Mouse (Mus musculus): ENCODE results near the gene Sema5a.
"Not testable (repeated sequence)": the region's sequence is repeated elsewhere in the genome, so short reads cannot be mapped to it uniquely, and the experiment has no call there.

The Sema5a gene

DNA sequence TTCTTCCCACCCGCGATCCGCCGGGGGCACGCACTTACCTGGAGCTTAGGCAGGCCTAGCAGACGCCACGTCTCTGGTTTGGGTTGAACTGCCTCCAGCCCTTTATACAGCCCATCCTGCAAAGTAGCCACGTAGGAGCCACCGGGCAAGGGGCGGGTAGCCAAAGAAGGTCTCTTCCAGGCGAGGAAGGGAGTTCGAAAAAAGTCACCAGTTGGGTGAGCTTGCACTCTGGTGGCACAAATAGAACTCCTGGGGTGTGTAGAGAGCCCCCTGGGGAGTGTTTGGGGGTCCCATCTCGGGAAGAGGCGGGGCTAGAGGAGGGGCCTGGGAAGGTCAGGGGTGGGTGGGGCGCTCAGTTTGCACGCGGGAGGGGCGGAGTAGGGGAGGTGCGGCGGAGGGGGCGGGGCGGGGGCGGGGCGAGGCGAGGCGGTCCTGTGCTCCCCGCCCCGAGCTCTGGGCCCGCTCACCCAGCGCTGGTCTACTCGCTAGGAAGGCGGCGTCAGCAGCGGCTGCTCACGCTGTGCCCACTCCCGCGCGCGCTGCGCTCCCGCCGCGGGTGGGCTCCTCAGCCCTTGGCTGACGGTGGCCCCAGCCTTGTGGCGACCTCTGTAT, at the start of gene Sema5a:
TSS of gene Sema5a (plus strand) at position 467 of the 612 bp plus-strand sequence.
- in situ Hi-C loops (cut with MboI, MseI): no loop called here

GRCm38 (mm10) chr15:32198076-32198475, 46.5 kb upstream of the Sema5a start:
- in situ Hi-C loops (cut with MboI, MseI): no loop called here

DNA sequence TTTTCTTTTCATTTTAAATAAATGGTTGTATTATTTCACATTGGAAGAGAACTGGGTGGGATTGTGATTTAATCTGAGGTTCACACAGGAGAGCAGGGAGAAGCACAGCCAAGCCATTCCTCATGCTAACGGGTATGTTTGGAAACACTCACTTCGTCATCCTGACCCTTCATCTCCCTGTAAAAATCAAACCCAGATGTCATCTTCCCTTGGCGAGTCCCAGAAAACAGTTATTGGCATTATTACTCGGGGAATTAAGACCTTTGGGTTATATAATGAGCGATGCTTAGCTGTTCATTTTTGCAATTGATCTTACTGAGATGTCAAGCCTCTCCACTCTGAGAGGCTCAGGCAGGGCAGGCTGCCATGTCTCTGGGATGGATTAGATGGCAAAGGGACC, 46.0 kb upstream of the Sema5a start:
- in situ Hi-C loops (cut with MboI, MseI): no loop called here

- in situ Hi-C loops (cut with MboI, MseI): no loop called here
Measured at GRCm38 (mm10) chr15:32203242-32203641, 41.4 kb upstream of the Sema5a start.

DNA sequence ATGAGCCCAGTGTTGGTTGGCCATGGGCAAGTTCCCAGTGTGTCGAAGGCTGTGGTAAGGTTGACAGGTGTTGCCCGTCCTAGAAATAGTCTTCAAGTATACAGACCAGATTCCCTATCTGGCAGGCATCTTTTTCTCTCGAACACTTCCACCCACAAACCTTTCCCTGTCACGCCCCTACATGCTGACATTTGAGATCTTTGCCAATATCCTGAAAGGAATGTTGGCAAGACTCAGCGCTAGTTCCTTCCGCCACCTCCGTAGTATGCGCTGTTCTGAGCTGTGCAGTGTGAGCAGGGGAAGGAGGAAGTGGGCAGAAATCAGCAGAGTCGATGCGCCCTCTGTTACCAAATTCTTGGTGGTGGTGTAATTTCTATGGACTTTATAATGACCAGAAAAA, 39.7 kb upstream of the Sema5a start:
- in situ Hi-C loops (cut with MboI, MseI): no loop called here

- in situ Hi-C loops (cut with MboI, MseI): not testable (repeated sequence)
Measured at GRCm38 (mm10) chr15:32214687-32215086, 29.9 kb upstream of the Sema5a start.

DNA sequence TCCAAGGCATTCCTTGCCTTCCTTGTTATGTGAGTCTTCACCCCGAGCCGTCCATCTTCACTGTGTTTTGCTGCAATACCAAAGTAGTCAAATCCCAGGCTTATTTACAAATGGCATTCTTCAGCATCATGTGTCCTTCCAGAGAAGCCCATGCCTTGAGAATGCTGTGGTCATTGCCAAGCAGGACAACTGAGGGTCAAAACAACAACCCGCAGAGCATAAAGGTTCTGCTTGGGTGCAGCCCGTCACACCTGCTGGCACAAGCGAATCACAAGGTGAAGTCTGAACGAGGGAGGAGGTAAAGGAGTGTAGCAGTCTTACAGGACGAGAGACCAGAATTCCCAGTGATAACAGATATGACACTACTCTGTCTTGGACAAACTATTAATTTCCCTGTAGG, 21.6 kb upstream of the Sema5a start:
- in situ Hi-C loops (cut with MboI, MseI): no loop called here

DNA sequence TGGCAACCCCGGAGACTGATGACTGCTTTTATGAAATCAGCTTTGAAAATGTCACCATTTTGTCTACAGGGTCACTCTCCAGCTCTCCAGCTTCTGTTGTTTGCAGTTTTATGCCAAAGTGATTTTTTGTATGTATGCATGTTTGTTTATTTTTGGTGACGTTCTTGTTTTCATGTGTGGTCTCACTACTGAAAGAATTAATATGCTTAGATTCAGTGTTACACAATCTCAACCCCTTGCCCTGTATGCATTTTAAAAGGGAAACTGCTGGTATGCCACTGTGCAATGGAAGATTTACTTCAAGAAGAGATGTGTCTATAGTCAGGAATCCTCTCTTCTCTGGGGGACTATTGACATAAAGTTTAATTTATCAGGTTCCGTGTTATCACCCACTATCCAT, 19.2 kb upstream of the Sema5a start:
- in situ Hi-C loops (cut with MboI, MseI): no loop called here

DNA sequence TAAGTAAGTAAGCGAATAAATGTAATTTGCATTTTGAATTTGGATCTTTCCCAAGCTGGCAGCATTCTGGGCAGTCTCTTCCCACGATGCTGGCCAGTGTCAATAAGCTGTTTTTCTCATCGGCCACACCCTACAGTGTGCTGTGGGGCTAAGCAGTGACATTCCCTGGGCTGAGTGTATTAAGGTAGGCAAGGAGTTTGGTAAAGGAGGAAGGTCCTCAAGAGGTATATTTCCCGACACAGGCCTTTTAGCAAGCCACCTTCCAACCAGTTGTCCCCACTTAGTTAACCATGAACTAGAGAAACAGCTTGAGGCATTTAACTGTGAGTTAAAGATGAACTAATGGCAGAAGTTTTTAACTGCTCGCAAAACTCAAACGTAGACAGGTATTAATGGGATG, 18.2 kb upstream of the Sema5a start:
- in situ Hi-C loops (cut with MboI, MseI): no loop called here

GRCm38 (mm10) chr15:32226888-32227395, 17.7 kb upstream of the Sema5a start:
- in situ Hi-C loops (cut with MboI, MseI): no loop called here

- in situ Hi-C loops (cut with MboI, MseI): no loop called here
Measured at GRCm38 (mm10) chr15:32230066-32230465, 14.5 kb upstream of the Sema5a start.

DNA sequence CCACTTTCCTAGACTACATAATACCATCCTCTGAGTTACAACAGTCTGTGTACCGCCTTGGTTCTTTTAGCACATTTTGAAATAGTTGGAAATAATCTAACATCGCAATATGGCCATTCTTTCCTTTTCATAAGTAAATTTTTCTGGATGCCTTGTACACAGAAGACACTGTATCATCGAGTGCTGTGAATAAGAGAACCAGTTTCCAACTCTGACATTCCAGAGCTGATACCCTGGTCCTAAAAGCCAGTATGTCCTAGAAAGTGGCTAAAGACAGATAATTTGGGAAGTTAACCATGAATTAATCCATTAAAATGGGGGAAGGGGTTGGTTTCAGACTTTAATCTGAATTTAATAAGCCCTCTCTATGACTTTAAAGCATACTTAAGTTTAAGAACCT, 12.4 kb upstream of the Sema5a start:
- in situ Hi-C loops (cut with MboI, MseI): no loop called here

- in situ Hi-C loops (cut with MboI, MseI): not testable (repeated sequence)
Measured at GRCm38 (mm10) chr15:32232666-32233141, 11.9 kb upstream of the Sema5a start.

GRCm38 (mm10) chr15:32233451-32233850, 11.2 kb upstream of the Sema5a start:
- in situ Hi-C loops (cut with MboI, MseI): no loop called here

DNA sequence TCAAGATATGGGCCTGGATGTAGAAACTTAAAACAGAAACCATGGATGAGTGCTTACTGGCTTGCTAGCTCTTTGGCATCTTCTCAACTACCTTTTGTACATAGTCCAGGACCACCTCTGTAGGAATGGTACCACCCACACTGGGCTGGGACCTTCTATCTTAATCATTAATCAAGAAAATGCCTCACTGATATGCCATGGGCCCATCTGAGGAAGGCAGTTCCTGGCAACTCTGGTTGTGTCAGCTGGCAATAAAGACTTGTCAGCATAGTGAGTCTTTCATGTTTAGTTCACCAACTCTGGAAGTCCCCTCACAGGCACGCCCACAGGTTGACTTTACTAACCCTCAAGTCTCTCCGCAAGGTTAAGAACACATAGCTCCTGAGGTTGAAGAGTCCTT, 5.5 kb upstream of the Sema5a start:
- in situ Hi-C loops (cut with MboI, MseI): no loop called here

- in situ Hi-C loops (cut with MboI, MseI): no loop called here
Measured at GRCm38 (mm10) chr15:32240159-32240558, 4.5 kb upstream of the Sema5a start.

DNA sequence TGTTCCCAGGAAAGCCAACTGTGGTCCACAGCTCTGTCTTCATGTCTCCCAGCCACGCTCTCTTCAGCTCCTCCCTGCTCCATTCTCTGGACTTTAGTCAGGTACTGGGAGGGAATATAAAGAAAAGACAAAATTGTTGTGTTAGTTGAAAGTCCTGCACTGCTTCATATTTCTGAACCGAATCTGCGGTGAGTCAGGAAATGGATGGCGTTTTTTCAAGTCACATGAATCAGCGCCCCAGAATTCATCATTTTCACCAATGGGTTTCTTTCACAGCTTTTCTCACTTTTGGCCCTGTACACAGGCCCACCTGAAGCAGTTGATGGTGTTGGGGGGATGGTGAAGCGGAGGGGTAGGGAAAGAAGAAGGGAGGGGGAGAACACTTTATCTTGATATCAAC, 2.9 kb upstream of the Sema5a start:
- in situ Hi-C loops (cut with MboI, MseI): no loop called here

DNA sequence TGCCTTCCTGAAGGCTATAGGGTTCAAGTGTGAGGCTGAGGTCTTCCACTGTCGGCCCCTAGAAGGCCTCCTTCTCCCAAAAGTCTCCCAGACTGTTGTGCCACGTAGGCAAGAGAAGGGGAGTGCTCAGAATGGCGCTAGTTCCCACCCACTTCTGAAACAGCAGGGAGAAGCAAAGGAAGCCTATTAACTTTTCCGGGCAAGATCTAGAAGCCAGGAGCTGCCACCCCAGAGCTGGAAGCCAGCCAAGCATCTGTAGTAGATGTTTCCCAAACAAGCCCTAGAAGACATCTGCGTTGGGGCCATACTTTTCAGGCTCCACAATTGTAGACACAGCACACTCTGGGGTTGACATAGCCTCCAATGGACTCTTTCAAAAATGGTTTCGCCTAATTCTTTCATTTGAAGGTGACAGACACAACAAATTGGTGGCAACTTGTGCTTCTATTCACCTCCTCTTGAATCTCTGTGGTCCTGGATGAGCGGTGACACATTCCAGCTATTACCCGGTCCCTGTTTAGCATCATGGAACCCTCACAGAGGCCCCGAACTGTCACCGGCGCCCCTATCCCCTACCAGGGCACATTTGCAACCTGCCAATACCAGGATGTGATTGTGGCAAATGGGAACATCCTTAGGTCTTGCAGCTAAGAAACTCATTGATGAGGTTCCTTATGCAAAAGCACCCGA, 1.4 kb upstream of the Sema5a start:
- in situ Hi-C loops (cut with MboI, MseI): no loop called here

DNA sequence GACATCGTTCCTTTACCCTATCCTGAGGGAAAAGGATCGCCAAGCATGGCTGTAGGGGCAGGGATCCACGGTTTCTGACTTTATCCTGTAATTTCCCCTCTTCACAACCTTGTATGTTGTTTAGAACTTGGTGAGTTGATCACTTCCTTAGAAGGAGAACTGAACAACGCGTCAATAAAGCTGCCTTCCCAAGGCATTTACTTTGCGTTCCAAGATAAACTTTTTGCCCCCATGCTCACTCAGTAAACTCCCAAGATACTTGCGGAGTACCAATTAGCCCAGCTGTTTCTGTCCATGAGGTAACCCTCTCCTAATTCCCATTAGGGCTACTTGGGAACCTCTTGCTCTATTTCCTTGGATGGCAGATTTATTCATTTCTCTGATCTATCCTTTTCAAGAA, 786 bp upstream of the Sema5a start:
- in situ Hi-C loops (cut with MboI, MseI): no loop called here

- in situ Hi-C loops (cut with MboI, MseI): no loop called here
Measured at GRCm38 (mm10) chr15:32244956-32245836, 586 bp downstream of the Sema5a start.

DNA sequence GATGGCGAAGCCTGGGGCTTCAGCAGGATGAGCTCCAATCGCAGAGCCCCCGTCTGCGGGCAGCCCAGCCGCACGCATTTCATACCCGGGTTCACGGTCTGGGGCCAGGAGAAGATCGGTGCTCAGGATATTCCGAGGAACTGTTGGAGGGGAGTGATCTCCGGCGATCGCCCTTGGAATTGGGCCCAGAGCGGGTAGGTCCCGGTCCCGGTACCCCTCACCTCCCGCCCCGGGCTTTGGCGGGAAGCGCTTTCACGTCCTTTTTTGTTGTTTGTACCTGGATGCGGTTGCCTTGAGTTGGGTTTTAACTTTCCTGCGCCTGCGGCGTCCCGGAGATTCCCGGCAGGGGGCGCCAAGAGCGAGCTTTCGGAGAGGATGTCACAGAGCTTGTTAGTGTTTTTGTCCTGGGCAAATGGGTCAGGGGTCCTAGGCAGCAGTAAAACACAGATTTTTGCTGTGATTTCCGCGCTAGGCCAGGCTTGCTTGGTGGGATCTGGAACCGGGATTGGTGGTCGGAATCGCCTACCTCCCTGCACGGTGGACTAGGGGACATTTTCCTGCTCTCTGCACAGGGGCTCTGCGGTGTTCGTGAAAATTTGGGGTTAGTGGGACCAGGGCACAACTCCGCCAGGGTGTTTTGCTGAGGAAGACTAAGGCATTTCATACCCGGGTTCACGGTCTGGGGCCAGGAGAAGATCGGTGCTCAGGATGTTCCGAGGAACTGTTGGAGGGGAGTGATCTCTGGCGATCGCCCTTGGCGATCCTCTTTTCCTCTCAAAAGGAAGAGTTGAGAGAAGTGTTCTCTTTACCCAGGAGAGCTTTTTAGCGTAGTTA, 1.4 kb downstream of the Sema5a start:
- in situ Hi-C loops (cut with MboI, MseI): no loop called here

Data from T-helper 17 cell (primary cell).